Mouse (Mus musculus): Measurements from ENCODE around the gene Gpr119. TPM values are rescaled to one million over a fixed set of nuclear protein-coding genes. Genes with fewer than 3 reads are reported as not detected.
A peak's percentile ranks its signal among the peaks of the same experiment; 100 is the strongest.

Gene Gpr119
- polyA plus RNA-seq, 1 experiment from 2014 or later, result not detected

GRCm38 (mm10) chrX:48623379-48624053 is 50.8 kb downstream of the Gpr119 start, which contains the start of gene Slc25a14:
Slc25a14 (plus strand) TSS chrX:48623413.
- Histone ChIP-seq H3K36me3 (no peaks in the 10 kb centered on the region), H3K4me1 (replicated peaks) (no peaks in the 10 kb centered on the region), H3K27ac (peak within 1 kb of the TSS; percentile 87), H3K27me3 (ENCODE audit: insufficient read depth, poor library complexity, severe bottlenecking) (no peaks in the 10 kb centered on the region), H3K9me3 (no peaks in the 10 kb centered on the region), H3K4me3 (peak within 1 kb of the TSS; percentile 64)
- peak; percentile 79 for DNase-seq (ENCODE audit: low spot score)
- 16% methylated on average over 38 of the region's 38 CpGs for WGBS

GRCm38 (mm10) chrX:48623049-48623378 is 51.3 kb downstream of the Gpr119 start:
- WGBS, result 28% methylated on average over 4 of the region's 4 CpGs
- Histone ChIP-seq H3K27me3 (ENCODE audit: insufficient read depth, poor library complexity, severe bottlenecking) (no peaks in the 10 kb centered on the region), H3K9me3 (no peaks in the 10 kb centered on the region), H3K36me3 (no peaks in the 10 kb centered on the region), H3K4me3 (peak overlapping the region; percentile 64), H3K27ac (peak overlapping the region; percentile 87), H3K4me1 (replicated peaks) (no peaks in the 10 kb centered on the region)
- DNase-seq (ENCODE audit: low spot score), result no peak

Other genes starting within 250 kb of the Gpr119 start
- 2.6 and 2.8 TPM in 2 replicates for gene Elf4, start 211.3 kb downstream of the Gpr119 start, polyA plus RNA-seq (2016; fragmentation: Nextera tagmentation; extraction: Ambion mirVana)
- 65.5 and 73.0 TPM in 2 replicates for gene Aifm1, start 160.9 kb downstream of the Gpr119 start, polyA plus RNA-seq (2016; fragmentation: Nextera tagmentation; extraction: Ambion mirVana)
- 10.7 and 28.3 TPM in 2 replicates for gene Rab33a, start 155.2 kb downstream of the Gpr119 start, polyA plus RNA-seq (2016; fragmentation: Nextera tagmentation; extraction: Ambion mirVana)
- 13.4 and 16.8 TPM in 2 replicates for gene Zfp280c, start 80.0 kb downstream of the Gpr119 start, polyA plus RNA-seq (2016; fragmentation: Nextera tagmentation; extraction: Ambion mirVana)
- 20.7 and 27.1 TPM in 2 replicates for gene Slc25a14, start 51.1 kb downstream of the Gpr119 start, polyA plus RNA-seq (2016; fragmentation: Nextera tagmentation; extraction: Ambion mirVana)
- gene Rbmx2, start 20.5 kb upstream of the Gpr119 start, polyA plus RNA-seq (2016; fragmentation: Nextera tagmentation; extraction: Ambion mirVana), result 19.4 and 24.3 TPM in 2 replicates
- gene Gm595, start 203.2 kb upstream of the Gpr119 start, polyA plus RNA-seq (2016; fragmentation: Nextera tagmentation; extraction: Ambion mirVana), result not detected in 2 replicates

Data from hindbrain, embryonic 10.5 days (tissue).